Comparison of ENCODE assay signal across 8 mouse cellular contexts in the genomic region with DNA sequence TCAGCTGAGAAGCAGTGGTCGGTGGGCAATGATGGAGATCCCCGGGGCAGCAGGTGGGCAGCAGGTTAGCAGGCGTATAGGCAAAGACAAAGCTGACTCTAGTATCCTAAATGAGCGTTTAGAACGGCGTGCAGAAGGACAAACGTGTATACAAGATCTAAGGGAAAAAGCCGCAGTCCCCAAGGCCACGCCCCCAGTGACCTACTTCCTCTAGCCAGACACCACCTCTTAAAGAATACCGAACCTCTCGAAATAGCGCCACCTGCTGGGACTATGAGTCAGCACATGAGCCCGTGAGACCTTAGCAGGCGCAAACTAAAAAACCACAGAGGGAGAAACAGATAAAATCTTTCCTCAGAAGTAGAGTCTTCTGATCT. TPM values are rescaled to one million over a fixed set of nuclear protein-coding genes. Genes with fewer than 3 reads are reported as not detected.
DNase-seq lines count a peak whose midpoint lies in the region; ATAC-seq lines count a peak whose summit lies in the region.

No protein-coding gene starts in this region.

- DNase-seq in NIH3T3 (ENCODE audit: low read depth) = peak; percentile 91
- DNase-seq in cerebellum, postnatal 10 days = peak; percentile 96 to 97
- DNase-seq in frontal cortex, postnatal 14 days (ENCODE audit: low spot score in 2 of 2) = peak; percentile 82 to 88
- peak; percentile 98 for DNase-seq in hindbrain, embryonic 14.5 days (ENCODE audit: low spot score)
- peak; percentile 86 to 88 for DNase-seq in layer of hippocampus, postnatal 36 days
- DNase-seq in lung, postnatal 36 days = peak; percentile 97
- DNase-seq in retina, postnatal 1 day = peak; percentile 97
- DNase-seq in urinary bladder, adult 18-20 months (ENCODE audit: low spot score in 2 of 2) = peak; percentile 81 to 86

- no peaks in the 10 kb centered on the region for H3K36me3 ChIP-seq in hindbrain, embryonic 14.5 days (replicated peaks; ENCODE audit: control insufficient read depth, insufficient read depth)

- H3K4me2 ChIP-seq in hindbrain, embryonic 14.5 days (replicated peaks) = peak overlapping the region; percentile 97

- H3K27me3 ChIP-seq in hindbrain, embryonic 14.5 days (ENCODE audit: control insufficient read depth, insufficient read depth, low read length) = no peaks in the 10 kb centered on the region; the same call in 1 of the 2 replicates

- peak overlapping the region; percentile 52 for H3K4me3 ChIP-seq in hindbrain, embryonic 14.5 days (replicated peaks; ENCODE audit: low read length)

- no peaks in the 10 kb centered on the region for H3K9me3 ChIP-seq in hindbrain, embryonic 14.5 days (ENCODE audit: control insufficient read depth, low read length)

- peaks cover 9% of the 10 kb centered on the region for H3K4me1 ChIP-seq in hindbrain, embryonic 14.5 days (replicated peaks; ENCODE audit: control insufficient read depth, insufficient read depth, low read length)

- peak; percentile 81 for ATAC-seq in hindbrain, embryonic 14.5 days (ENCODE audit: low FRiP score)

- peak overlapping the region; percentile 66 for H3K9ac ChIP-seq in hindbrain, embryonic 14.5 days

- H3K27ac ChIP-seq in hindbrain, embryonic 14.5 days = peak overlapping the region; percentile 71

- WGBS in hindbrain, embryonic 14.5 days = under 1% methylated on average over 14 of the region's 14 CpGs

RNA-seq across cellular contexts. Expression of a gene that starts 0.9 kb away (rescaled TPM):
- polyA plus RNA-seq in hindbrain, embryonic 14.5 days (2014; fragmentation: Nextera tagmentation; extraction: Ambion mirVana) = 3.0 and 3.1 TPM in 2 replicates
- 1 to 10 TPM; 1.8 to 2.8 TPM for total RNA-seq in layer of hippocampus, postnatal 36 days (2021)

Comparison
In these comparisons a context has a peak if more than half of its experiments do, and no peak if none do; other contexts are left out.
1. Peak in every context shown above with its lines: DNase-seq, ATAC-seq, H3K4me3 ChIP-seq and H3K27ac ChIP-seq.